Mouse (Mus musculus): ENCODE measurements around the gene Efemp2.

- TF ChIP-seq MYOD1 (IDR thresholded peaks at IDR 0.05; ENCODE audit: control insufficient read depth in 1 of 3, insufficient read length in 2 of 3, low read depth in 2 of 3) (no peak), MYOG (IDR thresholded peaks at IDR 0.05; ENCODE audit: control insufficient read depth in 1 of 3, insufficient read depth in 1 of 3, insufficient read length in 2 of 3, low read depth in 2 of 3) (peak in 1 of 3 experiments; percentile 12), MAX (IDR thresholded peaks at IDR 0.05; ENCODE audit: low read depth) (no peak), POLR2A (IDR thresholded peaks at IDR 0.05; ENCODE audit: insufficient read length, low read depth) (peak; percentile 73), TCF12 (IDR thresholded peaks at IDR 0.05; ENCODE audit: insufficient read depth, poor library complexity, severe bottlenecking) (no peak), E2F4 (IDR thresholded peaks at IDR 0.05; ENCODE audit: insufficient read depth) (no peak), CEBPB (IDR thresholded peaks at IDR 0.05; ENCODE audit: insufficient read depth, poor library complexity, severe bottlenecking) (no peak), SRF (IDR thresholded peaks at IDR 0.05; ENCODE audit: control insufficient read depth, insufficient read length, low read depth) (no peak), POLR2AphosphoS2 (IDR thresholded peaks at IDR 0.05; ENCODE audit: insufficient read length, low read depth) (peak; percentile 51), REST (IDR thresholded peaks at IDR 0.05; ENCODE audit: insufficient read depth, insufficient read length) (no peak)
Observed at GRCm38 (mm10) chr19:5474281-5475068, 721 bp downstream of the Efemp2 start.

Measured in myocyte (in vitro differentiated cells).